Mouse (Mus musculus) forebrain, embryonic 14.5 days (tissue): ENCODE measurements around the gene Kcnk10. TPM values are rescaled to one million over a fixed set of nuclear protein-coding genes. Genes with fewer than 3 reads are reported as not detected.
A peak's percentile ranks its signal among the peaks of the same experiment; 100 is the strongest.
"Not testable (repeated sequence)": the region's sequence is repeated elsewhere in the genome, so short reads cannot be mapped to it uniquely, and the experiment has no call there.

Experiments used
- ATAC-seq: fragments of 200-750 bp; cut with Nextera tagmentation; 2 replicates; pipeline ENCODE4 v1.8.0; 2017; ENCODE audit warnings: mild to moderate bottlenecking, moderate library complexity
- DNase-seq: peaks from one replicate; pipeline ENCODE4 v3.0.0-alpha.2; 2015; ENCODE audit warnings: low spot score
- H3K27ac ChIP-seq: fragments of 300-500 bp; sonication (generic); 2 replicates; pipeline ENCODE4 v1.5.1; 2014; ENCODE audit warnings: low read depth, mild to moderate bottlenecking, control low read depth, low read length, moderate library complexity
- H3K27me3 ChIP-seq: fragments of 300-500 bp; sonication (generic); replicated peaks from 2 replicates; pipeline ENCODE4 v1.6.1; 2014; ENCODE audit warnings: low read length, control low read depth, mixed read lengths; ENCODE audit not compliant: control insufficient read depth, insufficient read depth
- H3K36me3 ChIP-seq: fragments of 300-500 bp; sonication (generic); 2 replicates; pipeline ENCODE4 v1.6.1; 2014; ENCODE audit warnings: low read length, control low read depth; ENCODE audit not compliant: control insufficient read depth, insufficient read depth
- H3K4me1 ChIP-seq: fragments of 300-500 bp; sonication (generic); 2 replicates; pipeline ENCODE4 v1.6.1; 2014; ENCODE audit warnings: antibody characterized with exemption, low read length, control low read depth; ENCODE audit not compliant: control insufficient read depth, insufficient read depth
- H3K4me2 ChIP-seq: fragments of 300-500 bp; sonication (generic); 2 replicates; pipeline ENCODE4 v1.6.1; 2014; ENCODE audit warnings: mild to moderate bottlenecking, control low read depth, low read length
- H3K4me3 ChIP-seq: fragments of 300-500 bp; sonication (generic); 2 replicates; pipeline ENCODE4 v1.5.1; 2014; ENCODE audit warnings: low read depth, low read length, control low read depth
- H3K9ac ChIP-seq: fragments of 300-500 bp; sonication (generic); 2 replicates; pipeline ENCODE4 v1.6.1; 2014; ENCODE audit warnings: mild to moderate bottlenecking, low read length, control low read depth, moderate library complexity
- H3K9me3 ChIP-seq: fragments of 300-500 bp; sonication (generic); replicated peaks from 2 replicates; pipeline ENCODE4 v1.6.1; 2016; ENCODE audit warnings: low read length, control low read depth, mixed read lengths; ENCODE audit not compliant: control insufficient read depth
- WGBS: fragments of 180-500 bp; shearing (Covaris S2); extraction: QIAGEN DNeasy Blood & Tissue Kit; methylation state at CpG from one replicate; pipeline ENCODE4 v1.1.7; 2014; 5-methylcytosine and 5-hydroxymethylcytosine counted together
- polyA plus RNA-seq: library from polyadenylated mRNA; unstranded; fragments of >200 nt; fragmentation: Nextera tagmentation; extraction: Ambion mirVana; gene quantifications from 2 replicates; pipeline ENCODE4 v1.2.1, GENCODE M21; 2014

The Kcnk10 gene
- polyA plus RNA-seq: 39.5 and 58.9 TPM in 2 replicates

DNA sequence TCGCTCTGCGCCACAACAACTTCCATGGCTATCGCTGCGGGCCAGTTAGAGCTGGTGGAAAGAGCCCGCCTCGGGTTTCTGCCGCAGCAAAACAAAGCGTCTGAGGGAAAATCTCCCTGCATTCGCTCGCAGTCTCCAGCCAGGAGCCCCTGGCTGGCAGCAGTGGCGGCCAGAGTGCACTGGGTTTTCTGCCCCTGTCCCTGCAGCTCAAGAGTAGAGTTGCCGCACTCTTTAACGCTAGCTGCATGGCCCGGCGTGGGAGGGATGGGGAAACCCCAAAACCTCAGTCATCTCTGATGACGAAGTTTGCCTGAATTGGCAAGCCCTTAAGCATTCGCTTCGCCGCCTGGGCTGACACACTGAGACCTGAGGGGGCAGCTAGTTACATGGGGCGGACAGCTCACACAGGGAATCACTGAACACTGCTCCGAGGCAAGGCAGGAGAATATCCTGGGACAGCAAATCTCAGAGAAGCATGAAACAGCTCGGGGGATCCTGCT is at the start of gene Kcnk10:
Kcnk10 (minus strand) TSS at position 450 of the 500 bp plus-strand sequence.
- ATAC-seq: no peak
- H3K4me1 ChIP-seq: peaks cover 23% of the 10 kb centered on the region; the same call in 1 of the 2 replicates
- 1% methylated on average over 22 of the region's 22 CpGs for WGBS

DNA sequence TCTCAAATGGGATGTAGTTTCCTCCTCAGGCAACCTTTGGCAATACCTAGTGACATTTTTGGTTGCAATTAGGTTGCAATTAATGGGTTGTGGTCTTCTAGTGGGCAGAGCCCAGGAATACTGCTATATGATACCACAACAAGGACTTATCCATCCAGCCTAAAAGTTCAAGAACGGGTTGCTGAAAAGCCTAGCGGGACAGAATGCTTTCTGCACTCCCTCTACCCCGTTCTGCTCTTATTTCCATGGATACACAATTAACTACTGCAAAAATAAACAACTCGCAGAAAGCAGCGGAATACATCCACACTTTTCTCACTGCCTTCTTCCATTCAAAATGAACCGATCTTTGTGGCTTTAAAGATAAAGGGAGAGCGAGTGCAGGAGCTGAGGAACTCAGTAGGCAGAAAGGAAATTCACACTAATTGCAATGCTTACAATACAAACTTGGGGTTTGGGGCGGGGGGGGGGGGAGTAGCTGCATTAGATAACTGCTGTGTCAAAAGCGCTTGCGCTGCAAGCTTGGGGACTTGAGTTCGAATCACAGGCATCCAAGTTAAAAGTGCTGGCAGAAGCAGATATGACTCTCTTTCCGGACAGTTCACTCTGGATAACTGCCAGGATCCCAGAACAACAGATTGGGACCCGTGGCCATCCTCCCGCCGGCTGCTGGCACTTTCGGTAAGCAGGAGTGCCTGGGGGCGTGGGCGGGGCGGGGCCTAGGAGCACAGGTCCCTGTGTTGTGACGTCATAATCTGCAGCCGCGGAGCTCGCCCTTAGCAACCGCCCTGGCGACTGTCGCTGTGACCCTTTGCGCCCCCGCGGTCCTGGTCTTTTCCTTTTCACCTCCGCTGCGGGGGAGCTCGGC is 49.5 kb upstream of the Kcnk10 start, which contains the start of gene Spata7:
Spata7 (plus strand) TSS at position 766 of the 868 bp plus-strand sequence.
- Histone ChIP-seq H3K4me2 (peak within 1 kb of the TSS; percentile 53), H3K9me3 (peaks cover 3% of the 10 kb centered on the region; the same call in 1 of the 2 replicates), H3K4me3 (peak within 1 kb of the TSS; percentile 72), H3K4me1 (no peaks in the 10 kb centered on the region), H3K36me3 (peaks cover 4% of the 10 kb centered on the region; the same call in 1 of the 2 replicates), H3K9ac (peak within 1 kb of the TSS; percentile 82), H3K27me3 (no peaks in the 10 kb centered on the region), H3K27ac (peak within 1 kb of the TSS; percentile 41; the same call in 1 of the 2 replicates)
- peak; percentile 91 for DNase-seq
- peak; percentile 96 for ATAC-seq
- WGBS: 2% methylated on average over 32 of the region's 32 CpGs

More for the DNA sequence above, at the start of gene Kcnk10:
- H3K4me2 ChIP-seq: peak within 1 kb of the TSS; percentile 57
- H3K36me3 ChIP-seq: no peaks in the 10 kb centered on the region
- H3K27ac ChIP-seq: peak within 1 kb of the TSS; percentile 60; the same call in 1 of the 2 replicates
- H3K4me3 ChIP-seq: peak within 1 kb of the TSS; percentile 43
- DNase-seq: peak; percentile 68
- no peaks in the 10 kb centered on the region for H3K9me3 ChIP-seq
- H3K9ac ChIP-seq: peak within 1 kb of the TSS; percentile 75
- no peaks in the 10 kb centered on the region for H3K27me3 ChIP-seq

- not testable (repeated sequence) for H3K27ac ChIP-seq, H3K4me2 ChIP-seq, H3K9me3 ChIP-seq, H3K27me3 ChIP-seq, H3K4me1 ChIP-seq, H3K9ac ChIP-seq, ATAC-seq, DNase-seq, H3K36me3 ChIP-seq, H3K4me3 ChIP-seq
- 90% methylated on average over 10 of the region's 10 CpGs for WGBS
These were observed 45.2 kb upstream of the Kcnk10 start for GRCm38 (mm10) chr12:98623266-98623665.

DNA sequence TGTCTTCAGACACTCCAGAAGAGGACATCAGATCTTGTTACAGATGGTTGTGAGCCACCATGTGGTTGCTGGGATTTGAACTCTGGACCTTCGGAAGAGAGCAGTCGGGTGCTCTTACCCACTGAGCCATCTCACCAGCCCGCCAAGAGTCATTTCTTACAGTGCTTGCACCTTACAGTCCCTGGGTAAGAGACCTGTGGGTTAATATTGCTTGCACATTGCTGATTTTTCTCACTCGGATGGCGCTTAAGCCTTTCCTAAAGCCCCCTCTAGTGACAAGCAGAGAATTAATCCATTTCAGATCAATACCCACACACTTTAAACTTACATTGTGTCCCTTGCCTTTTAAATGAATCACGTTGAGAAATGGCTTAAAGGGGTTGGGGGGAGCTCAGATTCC is 42.8 kb upstream of the Kcnk10 start:
- H3K4me3 ChIP-seq, H3K27me3 ChIP-seq, H3K4me1 ChIP-seq, H3K27ac ChIP-seq, H3K9ac ChIP-seq, H3K4me2 ChIP-seq, H3K36me3 ChIP-seq, H3K9me3 ChIP-seq: not testable (repeated sequence)
- ATAC-seq (peak; percentile 50; the same call in 1 of the 2 replicates), DNase-seq (peak; percentile 80)
- 36% methylated on average over 6 of the region's 6 CpGs for WGBS

DNA sequence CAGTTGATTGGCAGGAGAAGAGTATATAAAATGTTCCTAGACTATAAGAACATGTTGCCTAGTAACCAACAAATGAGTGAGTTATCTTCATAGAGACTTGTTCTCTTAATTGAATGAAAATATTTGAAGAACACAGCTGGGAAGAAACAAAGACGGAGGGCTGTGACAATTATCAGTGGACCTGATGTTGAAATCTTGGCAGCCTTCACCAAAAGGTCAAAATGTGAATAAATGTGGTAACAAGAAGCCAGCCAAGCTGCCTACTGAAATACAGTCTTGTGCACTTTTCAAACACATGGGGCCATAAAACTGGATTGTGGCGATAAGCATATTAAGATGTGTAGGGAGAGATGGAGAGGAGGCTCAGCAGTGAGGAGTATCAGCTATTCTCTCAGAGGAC is 41.4 kb upstream of the Kcnk10 start:
- H3K4me1 ChIP-seq: no peaks in the 10 kb centered on the region
- no peak overlapping the region for H3K9ac ChIP-seq
- WGBS: 63% methylated on average over 2 of the region's 2 CpGs
- no peaks in the 10 kb centered on the region for H3K27me3 ChIP-seq
- no peaks in the 10 kb centered on the region for H3K9me3 ChIP-seq
- no peak overlapping the region for H3K4me2 ChIP-seq
- ATAC-seq: no peak
- DNase-seq: peak; percentile 13
- no peak overlapping the region for H3K27ac ChIP-seq
- H3K4me3 ChIP-seq: no peak overlapping the region
- no peaks in the 10 kb centered on the region for H3K36me3 ChIP-seq

DNA sequence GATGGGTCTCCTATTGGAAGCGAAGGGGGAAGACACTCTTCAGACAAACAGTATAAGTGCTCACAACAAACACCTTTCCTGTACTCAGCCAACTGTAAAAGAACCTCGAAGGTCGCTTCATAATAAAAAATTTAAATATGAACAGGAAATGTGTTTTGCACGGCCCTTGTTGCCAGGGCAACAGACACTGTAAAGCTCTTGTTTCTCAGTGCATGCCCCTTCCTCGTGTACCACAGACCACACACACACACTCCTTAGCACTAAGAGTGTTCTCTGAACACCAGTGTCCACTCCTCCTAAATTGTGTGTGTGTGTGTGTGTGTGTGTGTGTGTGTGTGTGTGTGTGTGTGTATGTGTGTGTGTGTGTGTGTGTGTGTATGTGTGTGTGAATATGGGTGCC is 37.6 kb upstream of the Kcnk10 start:
- no peak overlapping the region for H3K4me2 ChIP-seq

DNA sequence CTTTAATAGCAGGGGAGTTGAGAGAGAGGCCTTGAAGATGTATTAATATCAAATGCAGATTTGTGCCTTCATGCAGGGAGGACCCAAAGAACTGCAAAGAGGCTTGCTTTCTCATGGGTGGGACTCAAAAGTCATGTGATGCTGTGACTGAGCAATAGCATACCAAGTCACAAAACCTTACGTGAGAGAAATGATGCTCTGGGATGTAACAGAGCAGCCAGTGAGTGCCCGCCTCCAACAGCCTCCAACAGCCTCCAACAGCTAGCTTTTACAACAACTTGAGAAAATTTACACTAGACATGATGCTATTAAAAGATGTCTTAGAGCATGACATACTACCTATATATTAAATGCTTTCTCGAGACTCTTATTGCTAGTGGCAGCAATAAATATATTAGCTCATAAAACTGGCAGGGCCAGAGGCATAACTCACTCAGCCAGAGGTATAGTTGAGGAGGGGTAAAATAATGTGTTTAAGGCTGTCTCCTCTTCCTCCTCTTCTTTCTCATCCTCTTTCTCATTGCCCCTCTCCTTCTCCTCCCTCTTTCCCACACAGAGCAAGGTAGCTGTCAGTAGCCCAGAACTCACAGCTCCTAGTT is 36.9 kb upstream of the Kcnk10 start:
- H3K36me3 ChIP-seq: no peaks in the 10 kb centered on the region
- peak; percentile 26; the same call in 1 of the 2 replicates for ATAC-seq
- no peak overlapping the region for H3K4me3 ChIP-seq
- no peaks in the 10 kb centered on the region for H3K9me3 ChIP-seq
- H3K4me2 ChIP-seq: no peak overlapping the region
- DNase-seq: peak; percentile 28
- H3K27me3 ChIP-seq: no peaks in the 10 kb centered on the region
- no peaks in the 10 kb centered on the region for H3K4me1 ChIP-seq
- WGBS: 89% methylated on average over 3 of the region's 3 CpGs
- no peak overlapping the region for H3K27ac ChIP-seq
- no peak overlapping the region for H3K9ac ChIP-seq

More for the DNA sequence above, 37.6 kb upstream of the Kcnk10 start:
- Histone ChIP-seq H3K27ac (no peak overlapping the region), H3K27me3 (no peaks in the 10 kb centered on the region), H3K4me3 (no peak overlapping the region), H3K4me1 (no peaks in the 10 kb centered on the region), H3K36me3 (no peaks in the 10 kb centered on the region), H3K9me3 (no peaks in the 10 kb centered on the region), H3K9ac (no peak overlapping the region)
- WGBS: 31% methylated on average over 5 of the region's 5 CpGs
- ATAC-seq: no peak
- DNase-seq: peak; percentile 24

DNA sequence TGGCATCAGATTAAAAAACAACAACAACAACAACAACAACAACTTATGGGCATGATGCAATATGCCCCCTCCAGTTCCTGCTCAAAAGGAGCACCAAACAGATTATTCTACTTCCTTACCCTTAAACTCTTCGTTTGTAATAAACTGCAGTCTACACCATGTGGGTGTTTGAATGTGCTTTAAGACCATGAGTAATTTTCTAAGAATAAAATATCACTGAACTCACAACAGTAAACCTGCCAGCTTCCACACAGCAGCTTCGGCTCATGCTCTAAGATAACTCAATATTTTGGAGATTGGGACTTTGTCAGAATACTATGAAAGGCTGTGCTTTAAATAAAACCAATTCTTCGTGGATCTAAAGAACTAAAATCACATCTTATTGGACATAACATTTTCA is 32.2 kb upstream of the Kcnk10 start:
- Histone ChIP-seq H3K36me3 (no peaks in the 10 kb centered on the region), H3K9ac (no peak overlapping the region), H3K27ac (no peak overlapping the region), H3K9me3 (no peaks in the 10 kb centered on the region), H3K4me1 (no peaks in the 10 kb centered on the region), H3K4me3 (no peak overlapping the region), H3K4me2 (no peak overlapping the region), H3K27me3 (no peaks in the 10 kb centered on the region)
- no peak for DNase-seq
- 76% methylated on average over 3 of the region's 3 CpGs for WGBS
- ATAC-seq: no peak
